Mouse (Mus musculus) right cerebral cortex, postnatal 36 days (tissue): ENCODE measurements around the gene Taco1.
"Not testable (repeated sequence)": the region's sequence is repeated elsewhere in the genome, so short reads cannot be mapped to it uniquely, and the experiment has no call there.

ENCODE experiments used
- DNase-seq, 2 experiments: peaks; one replicate each; pipeline ENCODE4 v3.0.0; 2022; ENCODE audit warnings: low spot score in 2 of 2, mixed read lengths in 1 of 2

Gene Taco1

GRCm38 (mm10) chr11:106065923-106066571 lies at the start of gene Taco1:
Gene Taco1, plus strand, starts transcription at chr11:106066061.
- DNase-seq: peak; percentile 90 to 92

GRCm38 (mm10) chr11:106016440-106016839 lies 49.4 kb upstream of the Taco1 start:
- DNase-seq: no peak

DNA sequence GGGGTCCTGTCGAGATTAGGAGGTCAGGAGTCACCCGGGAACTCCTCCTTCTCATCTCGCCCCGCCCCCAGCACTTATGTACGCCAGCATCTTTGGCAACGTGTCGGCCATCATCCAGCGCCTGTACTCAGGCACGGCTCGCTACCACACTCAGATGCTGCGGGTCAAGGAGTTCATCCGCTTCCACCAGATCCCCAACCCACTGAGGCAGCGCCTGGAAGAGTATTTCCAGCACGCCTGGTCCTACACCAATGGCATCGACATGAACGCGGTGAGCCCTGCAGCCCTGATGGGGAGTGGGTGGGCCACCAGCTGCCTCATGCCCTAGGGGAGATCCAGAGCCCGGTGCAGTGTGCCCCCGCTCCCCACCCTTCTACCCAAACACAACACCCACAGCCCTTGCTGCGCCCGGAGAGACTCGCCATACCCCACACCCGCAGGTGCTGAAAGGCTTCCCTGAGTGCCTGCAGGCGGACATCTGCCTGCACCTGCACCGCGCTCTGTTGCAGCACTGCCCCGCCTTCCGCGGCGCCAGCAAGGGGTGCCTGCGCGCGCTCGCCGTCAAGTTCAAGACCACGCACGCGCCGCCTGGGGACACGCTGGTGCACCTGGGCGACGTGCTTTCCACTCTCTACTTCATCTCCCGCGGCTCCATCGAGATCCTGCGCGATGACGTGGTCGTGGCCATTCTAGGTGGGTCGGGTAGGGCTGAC lies 45.7 kb upstream of the Taco1 start:
- peak; percentile 38 to 49 for DNase-seq

DNA sequence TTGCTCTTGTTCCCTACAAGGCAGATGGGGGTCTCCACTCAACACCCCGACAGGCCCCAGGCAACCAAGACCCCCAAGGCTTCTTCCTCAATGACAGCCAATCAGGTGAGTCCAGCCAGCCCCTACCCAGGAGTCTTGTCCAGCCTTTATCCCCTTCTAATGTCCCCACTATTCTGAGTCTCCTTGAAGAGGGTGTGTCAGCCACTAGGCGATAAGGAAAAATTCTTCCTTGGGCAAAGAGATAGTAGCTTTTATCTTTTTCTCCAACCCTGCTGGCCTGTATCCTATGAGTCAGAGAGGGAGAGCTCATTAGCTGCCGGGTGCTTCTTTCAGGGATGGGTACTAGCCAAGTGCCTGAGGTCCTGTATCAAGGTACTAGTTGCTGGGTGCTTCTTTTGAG lies 40.1 kb upstream of the Taco1 start:
- no peak for DNase-seq

- peak; percentile 57 to 69 for DNase-seq
These were observed 39.3 kb upstream of the Taco1 start for GRCm38 (mm10) chr11:106026465-106027151.

- DNase-seq: no peak
These were observed 38.3 kb upstream of the Taco1 start for GRCm38 (mm10) chr11:106027607-106028006.

GRCm38 (mm10) chr11:106032074-106032473 lies 33.8 kb upstream of the Taco1 start:
- not testable (repeated sequence) for DNase-seq

DNA sequence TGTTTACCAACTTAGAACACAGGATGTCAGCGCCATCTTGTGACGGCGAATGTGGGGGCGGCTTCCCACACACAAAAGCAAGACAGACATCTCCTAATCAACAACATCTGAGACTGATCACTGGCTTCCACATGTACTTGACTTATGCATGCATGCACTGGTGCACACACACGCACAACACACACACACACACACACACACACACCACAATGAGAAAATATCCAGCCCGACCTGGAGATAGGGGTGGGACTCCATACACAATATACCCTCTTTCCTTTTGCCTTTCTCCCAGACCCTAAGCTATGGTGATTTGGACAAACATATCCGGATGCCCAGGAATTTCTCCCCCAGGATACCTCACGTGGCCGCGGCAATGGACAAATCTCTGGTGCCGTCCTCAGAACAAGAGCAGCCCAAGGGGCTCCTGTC lies 32.4 kb upstream of the Taco1 start:
- DNase-seq: no peak

GRCm38 (mm10) chr11:106034986-106035385 lies 30.9 kb upstream of the Taco1 start:
- DNase-seq: no peak

DNA sequence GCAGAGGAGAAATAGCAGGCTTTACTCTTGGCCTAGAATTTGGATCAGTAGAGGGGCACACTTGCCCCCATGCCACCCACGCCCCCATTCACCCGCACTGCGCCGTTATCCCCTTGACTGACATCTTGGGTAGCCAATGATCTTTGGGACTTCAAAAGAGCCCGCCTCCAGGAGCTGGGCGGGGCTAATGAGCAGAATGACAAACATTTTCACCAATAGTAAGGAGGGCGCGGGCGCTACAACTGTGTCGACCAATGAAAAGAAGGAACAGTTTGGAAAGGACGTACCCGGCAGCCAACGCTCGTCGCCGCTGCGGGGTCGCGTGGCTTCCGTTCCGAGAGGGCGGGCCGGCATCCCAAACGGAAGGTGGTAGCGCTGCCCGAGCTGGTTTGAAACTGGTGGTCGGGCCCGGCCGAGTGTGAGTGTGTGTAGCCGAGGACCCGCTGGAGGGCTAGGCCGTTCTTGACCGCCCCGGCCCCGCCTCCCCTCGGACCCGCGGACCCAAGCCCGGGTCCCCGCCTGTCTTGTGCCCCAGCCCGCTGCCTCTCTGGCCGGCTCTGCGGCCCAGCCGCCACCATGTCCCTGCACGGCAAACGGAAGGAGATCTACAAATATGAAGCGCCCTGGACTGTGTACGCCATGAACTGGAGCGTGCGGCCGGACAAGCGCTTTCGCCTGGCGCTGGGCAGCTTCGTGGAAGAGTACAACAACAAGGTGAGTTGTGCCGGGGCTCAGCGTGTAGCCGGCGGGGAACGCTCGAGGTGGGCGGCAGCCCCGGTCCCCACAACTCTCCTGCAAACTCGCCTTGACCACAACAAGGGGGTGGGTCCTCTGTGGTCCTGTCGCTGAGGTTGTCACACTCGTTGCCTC lies 29.1 kb upstream of the Taco1 start, which contains the start of gene Dcaf7:
Gene Dcaf7 (plus strand): TSS at position 325 of the 870 bp plus-strand sequence.
- peak; percentile 98 to 99 for DNase-seq

- DNase-seq: peak; percentile 71 to 78
These were observed 28.5 kb upstream of the Taco1 start for GRCm38 (mm10) chr11:106037418-106037751.

DNA sequence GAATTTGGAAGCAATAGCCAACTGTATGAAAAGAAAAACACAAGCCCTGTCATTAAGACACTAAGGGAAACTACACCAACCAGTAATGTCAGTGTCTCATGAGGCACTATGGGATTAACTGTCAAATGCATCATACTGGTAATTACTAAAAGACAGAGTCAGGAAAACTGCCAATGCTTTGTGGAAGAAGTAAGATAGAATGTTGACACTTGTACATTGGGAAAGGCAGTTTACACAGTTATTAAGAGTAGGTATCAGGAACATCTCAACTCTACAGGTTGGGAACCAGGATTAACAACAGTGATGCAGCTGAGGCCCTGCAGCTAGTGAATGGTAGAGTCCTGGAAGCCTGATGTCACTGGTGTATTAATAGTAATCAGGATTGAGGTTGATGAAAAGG lies 21.5 kb upstream of the Taco1 start:
- no peak for DNase-seq

DNA sequence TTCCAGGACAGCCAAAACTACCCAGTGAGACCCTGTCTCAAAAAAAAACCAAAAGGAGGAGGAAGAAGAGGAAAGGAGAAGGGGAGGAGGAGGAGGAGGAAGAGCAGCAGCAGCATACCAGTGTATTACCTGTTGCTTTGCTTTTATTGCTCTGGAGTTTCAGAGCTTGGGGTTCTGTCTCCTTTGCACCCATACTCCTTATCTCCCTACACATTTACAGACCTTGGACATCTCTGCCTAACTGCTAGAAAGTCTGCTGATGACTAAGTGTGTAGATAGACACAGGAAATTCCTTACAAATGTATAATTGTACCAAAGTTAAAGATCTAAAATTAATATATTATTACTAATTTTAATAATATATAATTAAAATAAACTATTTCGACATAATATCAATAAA lies 20.6 kb upstream of the Taco1 start:
- DNase-seq: no peak

- no peak for DNase-seq
These were observed 20.1 kb upstream of the Taco1 start for GRCm38 (mm10) chr11:106045780-106046179.

GRCm38 (mm10) chr11:106046584-106046983 lies 19.3 kb upstream of the Taco1 start:
- DNase-seq: no peak

DNA sequence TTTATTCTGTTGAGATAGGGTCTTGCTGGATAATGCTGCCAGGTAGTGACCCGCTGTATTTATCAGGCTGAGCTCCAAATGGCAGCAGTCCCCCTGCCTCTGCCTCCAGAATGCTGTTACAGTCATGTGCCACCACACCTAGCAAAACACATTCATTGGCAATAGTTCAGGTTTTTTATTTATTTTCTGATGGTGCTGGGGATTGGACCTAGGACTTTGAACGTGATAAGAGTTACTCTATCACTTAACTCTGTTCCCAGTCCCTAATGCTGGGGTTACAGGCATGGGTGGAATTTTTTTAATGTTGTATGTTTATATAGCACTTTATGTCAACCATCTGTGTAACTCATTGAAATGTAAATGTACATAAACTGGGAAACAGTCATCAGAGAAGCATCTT lies 11.9 kb upstream of the Taco1 start:
- DNase-seq: no peak

- no peak for DNase-seq
These were observed 11.3 kb upstream of the Taco1 start for GRCm38 (mm10) chr11:106054600-106054999.

- no peak for DNase-seq
These were observed 10.5 kb upstream of the Taco1 start for GRCm38 (mm10) chr11:106055341-106055740.

GRCm38 (mm10) chr11:106056819-106057491 lies 8.9 kb upstream of the Taco1 start:
- DNase-seq: no peak

DNA sequence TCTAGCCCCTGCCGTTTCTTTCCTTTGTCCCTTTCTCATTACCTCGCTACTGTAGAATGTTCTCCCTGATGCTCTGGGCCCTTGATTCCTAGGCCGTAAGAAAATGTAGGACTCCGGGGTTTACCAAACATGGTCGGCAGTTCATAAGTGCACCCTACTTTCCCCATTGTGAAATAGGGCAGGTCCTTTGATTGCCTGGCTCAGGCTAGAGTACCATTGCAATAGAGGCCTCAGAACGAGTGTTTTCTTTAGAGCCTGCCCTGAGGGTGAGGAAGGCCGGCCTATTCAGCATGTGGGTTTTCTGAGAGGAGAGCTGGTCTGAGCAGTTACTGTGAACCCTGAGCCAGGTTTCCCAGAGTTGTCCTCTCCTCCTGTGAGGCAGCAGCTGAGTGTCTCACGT lies 7.8 kb upstream of the Taco1 start:
- no peak for DNase-seq

DNA sequence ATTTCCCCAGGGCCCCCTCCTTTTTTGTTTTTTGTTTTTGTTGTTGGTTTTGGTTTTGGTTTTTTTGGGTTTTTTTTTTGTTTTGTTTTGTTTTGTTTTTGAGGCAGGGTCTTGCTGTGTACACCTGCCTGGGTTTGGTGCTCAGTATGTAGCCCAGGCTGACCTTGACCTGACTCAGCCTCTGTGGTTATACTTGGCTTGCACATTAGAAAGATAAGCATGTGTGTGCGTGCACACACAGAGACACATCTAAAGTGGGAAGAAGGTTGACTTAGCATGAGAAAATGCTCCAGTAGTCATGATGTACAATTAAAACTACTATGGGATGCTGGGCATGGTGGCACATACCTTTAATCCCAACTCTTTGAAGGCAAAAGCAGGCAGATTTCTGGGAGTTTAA lies 5.3 kb upstream of the Taco1 start:
- no peak for DNase-seq
